Mouse (Mus musculus) forebrain, embryonic 14.5 days (tissue): ENCODE measurements around the gene Ip6k1. TPM values are rescaled to one million over a fixed set of nuclear protein-coding genes. Genes with fewer than 3 reads are reported as not detected.
A peak's percentile ranks its signal among the peaks of the same experiment; 100 is the strongest.

Experiments used
- ATAC-seq: fragments of 200-750 bp; cut with Nextera tagmentation; 2 replicates; pipeline ENCODE4 v1.8.0; 2017; ENCODE audit warnings: mild to moderate bottlenecking, moderate library complexity
- DNase-seq: peaks from one replicate; pipeline ENCODE4 v3.0.0-alpha.2; 2015; ENCODE audit warnings: low spot score
- H3K27ac ChIP-seq: fragments of 300-500 bp; sonication (generic); 2 replicates; pipeline ENCODE4 v1.5.1; 2014; ENCODE audit warnings: low read depth, mild to moderate bottlenecking, control low read depth, low read length, moderate library complexity
- H3K27me3 ChIP-seq: fragments of 300-500 bp; sonication (generic); replicated peaks from 2 replicates; pipeline ENCODE4 v1.6.1; 2014; ENCODE audit warnings: low read length, control low read depth, mixed read lengths; ENCODE audit not compliant: control insufficient read depth, insufficient read depth
- H3K36me3 ChIP-seq: fragments of 300-500 bp; sonication (generic); 2 replicates; pipeline ENCODE4 v1.6.1; 2014; ENCODE audit warnings: low read length, control low read depth; ENCODE audit not compliant: control insufficient read depth, insufficient read depth
- H3K4me1 ChIP-seq: fragments of 300-500 bp; sonication (generic); 2 replicates; pipeline ENCODE4 v1.6.1; 2014; ENCODE audit warnings: antibody characterized with exemption, low read length, control low read depth; ENCODE audit not compliant: control insufficient read depth, insufficient read depth
- H3K4me2 ChIP-seq: fragments of 300-500 bp; sonication (generic); 2 replicates; pipeline ENCODE4 v1.6.1; 2014; ENCODE audit warnings: mild to moderate bottlenecking, control low read depth, low read length
- H3K4me3 ChIP-seq: fragments of 300-500 bp; sonication (generic); 2 replicates; pipeline ENCODE4 v1.5.1; 2014; ENCODE audit warnings: low read depth, low read length, control low read depth
- H3K9ac ChIP-seq: fragments of 300-500 bp; sonication (generic); 2 replicates; pipeline ENCODE4 v1.6.1; 2014; ENCODE audit warnings: mild to moderate bottlenecking, low read length, control low read depth, moderate library complexity
- H3K9me3 ChIP-seq: fragments of 300-500 bp; sonication (generic); replicated peaks from 2 replicates; pipeline ENCODE4 v1.6.1; 2016; ENCODE audit warnings: low read length, control low read depth, mixed read lengths; ENCODE audit not compliant: control insufficient read depth
- WGBS: fragments of 180-500 bp; shearing (Covaris S2); extraction: QIAGEN DNeasy Blood & Tissue Kit; methylation state at CpG from one replicate; pipeline ENCODE4 v1.1.7; 2014; 5-methylcytosine and 5-hydroxymethylcytosine counted together
- polyA plus RNA-seq: library from polyadenylated mRNA; unstranded; fragments of >200 nt; fragmentation: Nextera tagmentation; extraction: Ambion mirVana; gene quantifications from 2 replicates; pipeline ENCODE4 v1.2.1, GENCODE M21; 2014

Gene Ip6k1
- polyA plus RNA-seq, 1 experiment from 2014 or later = 39.3 TPM

- H3K27me3 ChIP-seq = no peaks in the 10 kb centered on the region
- H3K4me2 ChIP-seq = peak within 1 kb of the TSS; percentile 84
- peak within 1 kb of the TSS; percentile 49 for H3K4me3 ChIP-seq
- H3K4me1 ChIP-seq = peaks cover 6% of the 10 kb centered on the region
- no peaks in the 10 kb centered on the region for H3K9me3 ChIP-seq
- ATAC-seq = peak; percentile 80
- H3K9ac ChIP-seq = peak within 1 kb of the TSS; percentile 56
- under 1% methylated on average over 57 of the region's 58 CpGs for WGBS
- no peak within 1 kb of the TSS for H3K27ac ChIP-seq
- peak; percentile 77 for DNase-seq
- no peaks in the 10 kb centered on the region for H3K36me3 ChIP-seq
Observed at GRCm38 (mm10) chr9:107985131-107986119, 16.9 kb upstream of the Ip6k1 start, which contains the start of gene Inka1. Inka1 (minus strand) TSS chr9:107985879.

DNA sequence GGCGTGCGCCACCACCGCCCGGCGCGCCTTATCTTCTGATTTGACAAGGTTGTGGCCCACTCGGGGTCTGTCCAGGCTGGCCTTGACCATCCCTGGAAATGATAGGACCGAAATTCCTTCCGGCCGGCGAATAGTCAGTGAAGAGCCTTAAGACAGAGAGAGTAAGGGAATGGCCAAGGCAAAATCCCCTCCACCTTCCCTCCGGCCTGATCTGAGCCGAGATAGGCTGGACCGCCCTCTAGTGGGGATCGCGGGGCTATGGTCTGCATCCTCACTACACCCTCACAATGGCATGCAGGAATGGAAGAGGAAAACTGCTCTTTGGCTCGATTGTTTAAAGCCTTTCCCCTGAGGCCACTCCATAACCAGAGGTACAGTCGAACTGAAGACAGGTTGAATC lies 15.9 kb upstream of the Ip6k1 start:
- Histone ChIP-seq H3K4me1 (peaks cover 6% of the 10 kb centered on the region), H3K9me3 (no peaks in the 10 kb centered on the region), H3K27me3 (no peaks in the 10 kb centered on the region), H3K4me3 (peak overlapping the region; percentile 49; the same call in 1 of the 2 replicates), H3K36me3 (no peaks in the 10 kb centered on the region), H3K9ac (no peak overlapping the region), H3K27ac (no peak overlapping the region), H3K4me2 (peak overlapping the region; percentile 84)
- 7% methylated on average over 18 of the region's 18 CpGs for WGBS
- ATAC-seq (peak; percentile 69), DNase-seq (peak; percentile 83)

DNA sequence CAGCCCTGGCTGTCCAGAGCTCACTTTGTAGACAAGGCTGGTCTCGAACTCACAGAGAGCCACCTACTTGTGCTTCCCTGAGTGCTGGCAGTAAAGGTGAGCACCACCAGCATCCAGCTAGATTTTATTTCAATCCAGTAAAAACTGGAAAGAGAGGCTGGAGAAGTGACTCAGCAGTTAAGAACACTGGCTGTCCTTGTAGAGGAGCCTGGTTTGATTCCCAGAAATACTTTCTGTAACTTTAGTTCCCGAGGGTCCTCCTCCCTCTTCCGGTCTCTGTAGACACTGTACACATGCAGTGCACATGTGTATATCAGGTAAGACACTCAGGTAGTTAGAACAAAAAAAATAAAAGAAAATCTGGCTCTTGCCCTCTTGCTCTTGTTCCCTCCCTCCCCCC lies 14.4 kb upstream of the Ip6k1 start:
- Histone ChIP-seq H3K4me3 (no peak overlapping the region), H3K27ac (no peak overlapping the region), H3K9me3 (no peaks in the 10 kb centered on the region), H3K27me3 (no peaks in the 10 kb centered on the region), H3K36me3 (no peaks in the 10 kb centered on the region), H3K4me2 (no peak overlapping the region), H3K9ac (no peak overlapping the region), H3K4me1 (peaks cover 4% of the 10 kb centered on the region)
- ATAC-seq (no peak), DNase-seq (no peak)
- WGBS = 81% methylated on average over 3 of the region's 3 CpGs

DNA sequence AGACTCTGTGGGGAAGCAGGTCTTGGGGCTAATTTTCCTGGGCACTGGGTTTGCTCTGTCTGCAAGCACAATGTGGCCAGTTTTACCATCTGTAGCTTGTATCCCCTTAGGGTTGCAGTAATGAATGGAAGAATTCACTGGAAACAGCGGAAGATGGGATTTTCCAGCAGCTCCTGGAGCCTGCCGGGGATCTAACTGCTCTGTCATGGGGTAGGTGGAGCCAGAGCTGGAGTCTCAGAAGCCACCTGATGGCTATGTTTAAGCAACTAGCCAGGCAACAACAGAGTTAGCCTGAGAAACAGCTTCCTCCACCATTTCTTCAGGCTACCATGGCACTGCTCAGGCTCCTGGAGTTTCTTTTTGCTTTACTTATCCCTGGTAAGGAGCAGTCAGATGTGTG lies 10.1 kb upstream of the Ip6k1 start, which contains the start of gene Cdhr4:
Gene Cdhr4, plus strand, starts transcription at position 301 of the 400 bp plus-strand sequence.
- Histone ChIP-seq H3K4me1 (no peaks in the 10 kb centered on the region), H3K4me2 (no peak within 1 kb of the TSS), H3K9me3 (no peaks in the 10 kb centered on the region), H3K36me3 (no peaks in the 10 kb centered on the region), H3K9ac (no peak within 1 kb of the TSS), H3K4me3 (no peak within 1 kb of the TSS), H3K27me3 (no peaks in the 10 kb centered on the region), H3K27ac (no peak within 1 kb of the TSS)
- WGBS = 61% methylated on average over 2 of the region's 2 CpGs
- no peak for DNase-seq
- no peak for ATAC-seq

- 76% methylated on average over 11 of the region's 11 CpGs for WGBS
- H3K4me1 ChIP-seq = no peaks in the 10 kb centered on the region
- H3K27me3 ChIP-seq = no peaks in the 10 kb centered on the region
- H3K4me2 ChIP-seq = no peak overlapping the region
- H3K4me3 ChIP-seq = no peak overlapping the region
- no peak overlapping the region for H3K9ac ChIP-seq
- no peaks in the 10 kb centered on the region for H3K9me3 ChIP-seq
- DNase-seq (no peak), ATAC-seq (no peak)
- H3K27ac ChIP-seq = no peak overlapping the region
- H3K36me3 ChIP-seq = no peaks in the 10 kb centered on the region
Observed at GRCm38 (mm10) chr9:107993013-107993412, 9.3 kb upstream of the Ip6k1 start.

GRCm38 (mm10) chr9:107994464-107994863 lies 7.8 kb upstream of the Ip6k1 start:
- H3K4me1 ChIP-seq = no peaks in the 10 kb centered on the region
- H3K9ac ChIP-seq = no peak overlapping the region
- 72% methylated on average over 2 of the region's 2 CpGs for WGBS
- no peak for ATAC-seq
- DNase-seq = no peak
- H3K36me3 ChIP-seq = no peaks in the 10 kb centered on the region
- no peaks in the 10 kb centered on the region for H3K9me3 ChIP-seq
- H3K27ac ChIP-seq = no peak overlapping the region
- H3K27me3 ChIP-seq = no peaks in the 10 kb centered on the region
- H3K4me2 ChIP-seq = no peak overlapping the region
- no peak overlapping the region for H3K4me3 ChIP-seq

- Histone ChIP-seq H3K27me3 (no peaks in the 10 kb centered on the region), H3K36me3 (no peaks in the 10 kb centered on the region), H3K4me3 (no peak overlapping the region), H3K27ac (no peak overlapping the region), H3K9me3 (no peaks in the 10 kb centered on the region), H3K4me1 (no peaks in the 10 kb centered on the region), H3K9ac (no peak overlapping the region), H3K4me2 (no peak overlapping the region)
- DNase-seq (no peak), ATAC-seq (no peak)
- WGBS = 91% methylated on average over 21 of the region's 21 CpGs
Observed at GRCm38 (mm10) chr9:107995513-107995912, 6.8 kb upstream of the Ip6k1 start.

GRCm38 (mm10) chr9:107996049-107996448 lies 6.3 kb upstream of the Ip6k1 start, which contains the start of gene Gm20662:
Gm20662 (plus strand) TSS chr9:107996349.
- no peak within 1 kb of the TSS for H3K4me2 ChIP-seq
- H3K9ac ChIP-seq = no peak within 1 kb of the TSS
- H3K27me3 ChIP-seq = no peaks in the 10 kb centered on the region
- H3K27ac ChIP-seq = no peak within 1 kb of the TSS
- no peak for ATAC-seq
- DNase-seq = no peak
- WGBS = 91% methylated on average over 5 of the region's 5 CpGs
- H3K4me3 ChIP-seq = no peak within 1 kb of the TSS
- H3K4me1 ChIP-seq = no peaks in the 10 kb centered on the region
- no peaks in the 10 kb centered on the region for H3K36me3 ChIP-seq
- H3K9me3 ChIP-seq = no peaks in the 10 kb centered on the region
